Mouse (Mus musculus): ENCODE measurements around the gene Grid2.

- TF ChIP-seq POLR2A (IDR thresholded peaks at IDR 0.05; ENCODE audit: low read depth, low read length): no peak
- TF ChIP-seq CTCF (IDR thresholded peaks at IDR 0.05; ENCODE audit: extremely low read depth, insufficient read length, insufficient replicate concordance, low read depth, low read length): no peak
Observed at GRCm38 (mm10) chr6:64264224-64264623, 1008.5 kb downstream of the Grid2 start.
